Mouse (Mus musculus) embryonic facial prominence, embryonic 10.5 days (tissue): ENCODE results near the gene Teddm3. TPM values are rescaled to one million over a fixed set of nuclear protein-coding genes. Genes with fewer than 3 reads are reported as not detected.
"Not testable (repeated sequence)": the region's sequence is repeated elsewhere in the genome, so short reads cannot be mapped to it uniquely, and the experiment has no call there.

Experiments
- DNase-seq: peaks from one replicate; pipeline ENCODE4 v3.0.0-alpha.2; 2017; ENCODE audit warnings: low spot score
- H3K27ac ChIP-seq: fragments of 300-500 bp; sonication (generic); replicated peaks from 2 replicates; pipeline ENCODE4 v1.5.1; 2016; ENCODE audit warnings: mild to moderate bottlenecking
- H3K27me3 ChIP-seq: fragments of 300-500 bp; sonication (generic); replicated peaks from 2 replicates; pipeline ENCODE4 v1.6.1; 2016; ENCODE audit warnings: low read depth, mild to moderate bottlenecking; ENCODE audit not compliant: poor library complexity, severe bottlenecking
- H3K36me3 ChIP-seq: fragments of 300-500 bp; sonication (generic); replicated peaks from 2 replicates; pipeline ENCODE4 v1.6.1; 2016; ENCODE audit warnings: mild to moderate bottlenecking, moderate library complexity
- H3K4me1 ChIP-seq: fragments of 300-500 bp; sonication (generic); 2 replicates; pipeline ENCODE4 v1.6.1; 2016
- H3K4me3 ChIP-seq: fragments of 300-500 bp; sonication (generic); 2 replicates; pipeline ENCODE4 v1.5.1; 2016; ENCODE audit warnings: mild to moderate bottlenecking, moderate library complexity
- H3K9me3 ChIP-seq: fragments of 300-500 bp; sonication (generic); 2 replicates; pipeline ENCODE4 v1.6.1; 2016; ENCODE audit warnings: mild to moderate bottlenecking
- WGBS: fragments of 180-500 bp; shearing (Covaris S2); methylation state at CpG from one replicate; pipeline ENCODE4 v1.1.7; 2016; 5-methylcytosine and 5-hydroxymethylcytosine counted together
- polyA plus RNA-seq: library from polyadenylated mRNA; unstranded; fragments of >200 nt; fragmentation: Nextera tagmentation; extraction: Ambion mirVana; gene quantifications from 2 replicates; pipeline ENCODE4 v1.2.1, GENCODE M21; 2016

The Teddm3 gene
- polyA plus RNA-seq, 1 experiment from 2014 or later, result not detected

GRCm38 (mm10) chr16:21127666-21128065, 26.1 kb downstream of the Teddm3 start:
- H3K36me3 ChIP-seq, H3K4me3 ChIP-seq, DNase-seq, H3K9me3 ChIP-seq, H3K27ac ChIP-seq, H3K27me3 ChIP-seq, H3K4me1 ChIP-seq: not testable (repeated sequence)
- 88% methylated on average over 3 of the region's 3 CpGs for WGBS

DNA sequence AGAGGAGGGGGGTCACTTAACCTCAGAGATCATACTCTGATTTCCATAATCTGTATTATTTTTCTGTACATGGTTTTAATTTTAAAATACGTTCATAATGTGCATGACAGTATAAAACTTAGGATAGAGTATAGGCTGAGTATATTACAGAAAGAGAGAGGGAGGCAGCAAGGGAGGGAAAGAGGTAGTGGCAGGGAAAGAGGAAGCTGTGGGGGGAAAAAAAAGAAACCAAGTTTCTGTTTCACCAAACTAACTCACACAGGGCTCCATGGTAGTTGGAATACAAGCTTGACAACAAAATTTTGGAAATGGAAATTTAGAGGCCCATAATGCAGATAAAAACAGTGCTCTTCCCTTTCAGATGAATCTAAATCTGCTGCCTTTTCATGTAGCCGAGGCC, 31.0 kb downstream of the Teddm3 start:
- not testable (repeated sequence) for H3K27me3 ChIP-seq, H3K27ac ChIP-seq, H3K4me3 ChIP-seq, H3K4me1 ChIP-seq, H3K9me3 ChIP-seq, H3K36me3 ChIP-seq, DNase-seq
- WGBS, result 84% methylated on average over 2 of the region's 2 CpGs

DNA sequence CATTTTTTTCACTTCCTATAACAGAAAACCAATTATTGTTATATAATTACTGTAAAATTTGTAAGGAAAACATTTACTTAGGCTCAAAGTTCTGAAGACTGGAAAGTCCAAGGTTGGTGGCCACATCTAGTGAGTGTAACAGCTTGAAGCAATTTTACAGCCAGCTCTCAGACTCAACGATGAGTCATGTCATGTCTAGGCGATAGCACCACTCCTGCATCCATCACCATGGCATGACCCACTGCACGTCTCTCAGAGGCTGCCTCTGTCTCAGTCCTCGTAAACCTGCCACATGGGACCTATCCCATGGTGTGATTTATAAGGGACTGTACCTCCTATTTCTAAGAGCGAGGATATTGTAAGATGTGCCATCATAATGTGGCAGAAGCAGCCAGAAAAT, 37.7 kb downstream of the Teddm3 start:
- H3K4me3 ChIP-seq, result no peak overlapping the region
- WGBS, result 76% methylated on average over 5 of the region's 5 CpGs
- no peaks in the 10 kb centered on the region for H3K36me3 ChIP-seq
- H3K27ac ChIP-seq, result no peak overlapping the region
- H3K27me3 ChIP-seq, result no peaks in the 10 kb centered on the region
- H3K4me1 ChIP-seq, result no peaks in the 10 kb centered on the region
- DNase-seq, result no peak
- H3K9me3 ChIP-seq, result no peaks in the 10 kb centered on the region

DNA sequence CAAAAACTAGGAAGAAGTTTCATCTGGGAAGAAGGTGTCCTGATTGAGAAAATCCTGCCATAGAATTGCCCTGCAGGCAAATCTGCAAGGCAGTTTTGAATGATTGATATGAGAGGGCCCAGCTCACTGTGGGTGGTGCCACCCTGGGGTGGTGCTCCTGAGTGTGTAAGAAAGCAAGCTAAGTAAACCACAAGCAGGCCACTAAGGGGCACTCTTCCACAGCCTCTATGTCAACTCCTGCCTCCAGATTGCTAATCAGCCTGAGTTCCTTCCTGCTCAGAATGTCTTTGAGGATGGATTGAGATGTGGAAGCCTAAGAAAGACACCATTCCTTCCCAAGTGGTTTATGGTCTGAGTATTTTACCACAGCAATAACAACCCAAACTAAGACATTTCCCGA, 44.3 kb downstream of the Teddm3 start:
- H3K4me1 ChIP-seq, result no peaks in the 10 kb centered on the region
- H3K27ac ChIP-seq, result no peak overlapping the region
- no peaks in the 10 kb centered on the region for H3K27me3 ChIP-seq
- no peak for DNase-seq
- H3K9me3 ChIP-seq, result no peaks in the 10 kb centered on the region
- WGBS, result 92% methylated on average over 1 of the region's 1 CpGs
- H3K36me3 ChIP-seq, result no peaks in the 10 kb centered on the region
- no peak overlapping the region for H3K4me3 ChIP-seq

Other genes with a start within 250 kb of the Teddm3 start
- gene Ephb3, start 50.8 kb upstream of the Teddm3 start, polyA plus RNA-seq, result 32.0 and 38.6 TPM in 2 replicates